Mouse (Mus musculus) heart, adult 2 months (tissue): ENCODE data around the gene Cradd. TPM values are rescaled to one million over a fixed set of nuclear protein-coding genes. Genes with fewer than 3 reads are reported as not detected.
A peak's percentile ranks its signal among the peaks of the same experiment; 100 is the strongest.

ENCODE experiments used
- DNase-seq, 2 experiments: peaks; one replicate each; pipeline ENCODE4 v3.0.0; 2021
- H3K27ac ChIP-seq: fragments of 200-600 bp; 2 replicates; pipeline ENCODE4 v1.8.1; 2022
- H3K27me3 ChIP-seq: fragments of 200-500 bp; 2 replicates; pipeline ENCODE4 v1.6.1; 2012; ENCODE audit warnings: mild to moderate bottlenecking, low read length, inconsistent platforms, mixed read lengths; ENCODE audit not compliant: control insufficient read depth, insufficient read depth
- H3K36me3 ChIP-seq: fragments of 200-500 bp; 2 replicates; pipeline ENCODE4 v1.6.1; 2012; ENCODE audit warnings: low read length, inconsistent platforms; ENCODE audit not compliant: control insufficient read depth, insufficient read depth
- H3K4me1 ChIP-seq: fragments of 200-500 bp; 2 replicates; pipeline ENCODE4 v1.6.1; 2011; ENCODE audit warnings: low read length; ENCODE audit not compliant: control insufficient read depth, insufficient read depth
- H3K4me3 ChIP-seq: fragments of 200-600 bp; 2 replicates; pipeline ENCODE4 v1.8.1; 2022
- H3K79me2 ChIP-seq: fragments of 200-500 bp; replicated peaks from 2 replicates; pipeline ENCODE4 v1.6.1; 2012; ENCODE audit warnings: mild to moderate bottlenecking, inconsistent platforms, low read length, moderate library complexity, mixed read lengths; ENCODE audit not compliant: control insufficient read depth, insufficient read depth
- H3K9ac ChIP-seq: fragments of 200-500 bp; 2 replicates; pipeline ENCODE4 v1.6.1; 2012; ENCODE audit warnings: low read depth, mild to moderate bottlenecking, control low read depth, inconsistent platforms, low read length, mixed read lengths
- CTCF ChIP-seq: fragments of 200-600 bp; IDR thresholded peaks from 2 replicates; pipeline ENCODE4 v1.8.1; 2022; ENCODE audit warnings: antibody characterized with exemption, mild to moderate bottlenecking, moderate library complexity
- EP300 ChIP-seq: fragments of 200-500 bp; IDR thresholded peaks from 2 replicates; pipeline ENCODE4 v1.6.1; 2011; ENCODE audit warnings: low read depth, low read length, control low read depth; ENCODE audit not compliant: insufficient read depth
- POLR2A ChIP-seq: fragments of 200-500 bp; IDR thresholded peaks from 2 replicates; pipeline ENCODE4 v1.6.1; 2011; ENCODE audit warnings: mild to moderate bottlenecking, low read depth, low read length, control low read depth; ENCODE audit not compliant: insufficient read depth
- whole genome bisulfite sequencing: fragments of 180-500 bp; shearing (Covaris S2); methylation state at CpG from one replicate; pipeline ENCODE4 v1.1.7; 2018; 5-methylcytosine and 5-hydroxymethylcytosine counted together
- intact Hi-C: fragments of 180-260 bp; cut with DNase I; formaldehyde crosslinking; loops from one replicate; pipeline ENCODE4 v1.15.1; 2025
- polyA plus RNA-seq: library from polyadenylated mRNA; depleted of rRNA; stranded (reverse); fragments of >200 nt; gene quantifications from 2 replicates; pipeline ENCODE4 v1.2.3, GENCODE M21; 2012
- total RNA-seq, 2 experiments: library from RNA; stranded (reverse); gene quantifications; 2 replicates each; pipeline ENCODE4 v1.2.3; 2021

Cradd gene
- total and polyA plus RNA-seq, 3 experiments: 9.9 to 15.1 (median 10.3) TPM

GRCm38 (mm10) chr10:95251674-95252073 is 72.3 kb downstream of the Cradd start:
- peaks cover 4% of the 10 kb centered on the region for H3K36me3 ChIP-seq
- DNase-seq: no peak
- peaks cover 12% of the 10 kb centered on the region for H3K4me1 ChIP-seq
- no peaks in the 10 kb centered on the region for H3K27me3 ChIP-seq
- no peak for TF ChIP-seq EP300
- no peak for TF ChIP-seq CTCF
- no peak for TF ChIP-seq POLR2A
- no peak overlapping the region for H3K9ac ChIP-seq
- no peaks in the 10 kb centered on the region for H3K79me2 ChIP-seq
- 89% methylated on average over 16 of the region's 16 CpGs for WGBS
- H3K27ac ChIP-seq: no peak overlapping the region
- intact Hi-C loops: no loop called here
- no peak overlapping the region for H3K4me3 ChIP-seq

GRCm38 (mm10) chr10:95248362-95248761 is 75.6 kb downstream of the Cradd start:
- WGBS: 29% methylated on average over 6 of the region's 6 CpGs
- H3K79me2 ChIP-seq: no peaks in the 10 kb centered on the region
- H3K27ac ChIP-seq: peak overlapping the region; percentile 2; the same call in 1 of the 2 replicates
- DNase-seq: no peak
- H3K9ac ChIP-seq: no peak overlapping the region
- intact Hi-C loops: no loop called here
- peaks cover 5% of the 10 kb centered on the region for H3K4me1 ChIP-seq
- H3K27me3 ChIP-seq: no peaks in the 10 kb centered on the region
- TF ChIP-seq CTCF (no peak), EP300 (no peak), POLR2A (no peak)
- H3K36me3 ChIP-seq: 0 out of 2 replicates have a peak, but pooled peaks cover 2% of the 10 kb centered on the region
- H3K4me3 ChIP-seq: no peak overlapping the region

- peaks cover 5% of the 10 kb centered on the region for H3K4me1 ChIP-seq
- TF ChIP-seq EP300: no peak
- no peak for TF ChIP-seq POLR2A
- no peak for TF ChIP-seq CTCF
- H3K4me3 ChIP-seq: no peak overlapping the region
- no peak for DNase-seq
- no peak overlapping the region for H3K27ac ChIP-seq
- no peaks in the 10 kb centered on the region for H3K79me2 ChIP-seq
- intact Hi-C loops: no loop called here
- 0 out of 2 replicates have a peak, but pooled peaks cover 2% of the 10 kb centered on the region for H3K36me3 ChIP-seq
- 53% methylated on average over 2 of the region's 2 CpGs for WGBS
- no peaks in the 10 kb centered on the region for H3K27me3 ChIP-seq
- H3K9ac ChIP-seq: no peak overlapping the region
Observed at GRCm38 (mm10) chr10:95246696-95247095, 77.2 kb downstream of the Cradd start.

- peaks cover 5% of the 10 kb centered on the region for H3K4me1 ChIP-seq
- H3K4me3 ChIP-seq: no peak overlapping the region
- no peak overlapping the region for H3K27ac ChIP-seq
- no peak for DNase-seq
- intact Hi-C loops: no loop called here
- 68% methylated on average over 2 of the region's 2 CpGs for WGBS
- H3K27me3 ChIP-seq: no peaks in the 10 kb centered on the region
- no peak overlapping the region for H3K9ac ChIP-seq
- 0 out of 2 replicates have a peak, but pooled peaks cover 2% of the 10 kb centered on the region for H3K36me3 ChIP-seq
- H3K79me2 ChIP-seq: no peaks in the 10 kb centered on the region
- TF ChIP-seq POLR2A (no peak), CTCF (peak; percentile 19; the same call in 1 of the 2 replicates), EP300 (no peak)
Observed at GRCm38 (mm10) chr10:95245680-95245982, 78.3 kb downstream of the Cradd start.

- no peaks in the 10 kb centered on the region for H3K79me2 ChIP-seq
- no peak overlapping the region for H3K9ac ChIP-seq
- intact Hi-C loops: no loop called here
- H3K27ac ChIP-seq: no peak overlapping the region
- no peaks in the 10 kb centered on the region for H3K27me3 ChIP-seq
- TF ChIP-seq CTCF: no peak
- TF ChIP-seq EP300: no peak
- no peak for TF ChIP-seq POLR2A
- H3K36me3 ChIP-seq: 0 out of 2 replicates have a peak, but pooled peaks cover 2% of the 10 kb centered on the region
- no peak for DNase-seq
- H3K4me3 ChIP-seq: no peak overlapping the region
- 70% methylated on average over 18 of the region's 23 CpGs for WGBS
- peaks cover 5% of the 10 kb centered on the region for H3K4me1 ChIP-seq
Observed at GRCm38 (mm10) chr10:95244961-95245679, 78.8 kb downstream of the Cradd start.
